Mouse (Mus musculus): ENCODE measurements around the gene Timm8a2. TPM values are rescaled to one million over a fixed set of nuclear protein-coding genes. Genes with fewer than 3 reads are reported as not detected.

The Timm8a2 gene
- polyA plus RNA-seq, 1 experiment from 2014 or later, result not detected

- Histone ChIP-seq H3K36me3 (ENCODE audit: control insufficient read depth, insufficient read depth, low read length) (no peaks in the 10 kb centered on the region), H3K4me3 (replicated peaks; ENCODE audit: low read length) (no peak overlapping the region), H3K9me3 (replicated peaks; ENCODE audit: control insufficient read depth, low read length) (no peaks in the 10 kb centered on the region), H3K27ac (ENCODE audit: low read length) (no peak overlapping the region), H3K9ac (ENCODE audit: low read length) (no peak overlapping the region), H3K4me2 (ENCODE audit: low read depth, low read length) (no peak overlapping the region), H3K4me1 (ENCODE audit: control insufficient read depth, insufficient read depth, low read length) (peaks cover 2% of the 10 kb centered on the region; the same call in 1 of the 2 replicates), H3K27me3 (ENCODE audit: control insufficient read depth, insufficient read depth, low read length) (no peaks in the 10 kb centered on the region)
- 68% methylated on average over 10 of the region's 10 CpGs for WGBS
- ATAC-seq (ENCODE audit: insufficient read depth, low FRiP score), result no peak
Measured at GRCm38 (mm10) chr14:122074360-122074759, 39.9 kb downstream of the Timm8a2 start.

GRCm38 (mm10) chr14:122075485-122076200 lies 41.2 kb downstream of the Timm8a2 start:
- Histone ChIP-seq H3K27ac (ENCODE audit: low read length) (no peak overlapping the region), H3K4me2 (ENCODE audit: low read depth, low read length) (no peak overlapping the region), H3K36me3 (ENCODE audit: control insufficient read depth, insufficient read depth, low read length) (no peaks in the 10 kb centered on the region), H3K4me1 (ENCODE audit: control insufficient read depth, insufficient read depth, low read length) (no peaks in the 10 kb centered on the region), H3K4me3 (replicated peaks; ENCODE audit: low read length) (no peak overlapping the region), H3K9ac (ENCODE audit: low read length) (no peak overlapping the region), H3K27me3 (ENCODE audit: control insufficient read depth, insufficient read depth, low read length) (no peaks in the 10 kb centered on the region), H3K9me3 (replicated peaks; ENCODE audit: control insufficient read depth, low read length) (no peaks in the 10 kb centered on the region)
- 78% methylated on average over 21 of the region's 21 CpGs for WGBS
- ATAC-seq (ENCODE audit: insufficient read depth, low FRiP score), result no peak

GRCm38 (mm10) chr14:122077017-122077416 lies 42.5 kb downstream of the Timm8a2 start:
- WGBS, result 78% methylated on average over 3 of the region's 3 CpGs
- Histone ChIP-seq H3K36me3 (ENCODE audit: control insufficient read depth, insufficient read depth, low read length) (no peaks in the 10 kb centered on the region), H3K9ac (ENCODE audit: low read length) (no peak overlapping the region), H3K4me1 (ENCODE audit: control insufficient read depth, insufficient read depth, low read length) (no peaks in the 10 kb centered on the region), H3K27ac (ENCODE audit: low read length) (no peak overlapping the region), H3K4me2 (ENCODE audit: low read depth, low read length) (no peak overlapping the region), H3K9me3 (replicated peaks; ENCODE audit: control insufficient read depth, low read length) (no peaks in the 10 kb centered on the region), H3K4me3 (replicated peaks; ENCODE audit: low read length) (no peak overlapping the region), H3K27me3 (ENCODE audit: control insufficient read depth, insufficient read depth, low read length) (no peaks in the 10 kb centered on the region)
- ATAC-seq (ENCODE audit: insufficient read depth, low FRiP score), result no peak

GRCm38 (mm10) chr14:122079428-122079827 lies 45.0 kb downstream of the Timm8a2 start:
- WGBS, result 52% methylated on average over 6 of the region's 6 CpGs
- no peak for ATAC-seq (ENCODE audit: insufficient read depth, low FRiP score)
- Histone ChIP-seq H3K27ac (ENCODE audit: low read length) (no peak overlapping the region), H3K9ac (ENCODE audit: low read length) (no peak overlapping the region), H3K27me3 (ENCODE audit: control insufficient read depth, insufficient read depth, low read length) (no peaks in the 10 kb centered on the region), H3K4me3 (replicated peaks; ENCODE audit: low read length) (no peak overlapping the region), H3K9me3 (replicated peaks; ENCODE audit: control insufficient read depth, low read length) (no peaks in the 10 kb centered on the region), H3K36me3 (ENCODE audit: control insufficient read depth, insufficient read depth, low read length) (no peaks in the 10 kb centered on the region), H3K4me1 (ENCODE audit: control insufficient read depth, insufficient read depth, low read length) (no peaks in the 10 kb centered on the region), H3K4me2 (ENCODE audit: low read depth, low read length) (no peak overlapping the region)

GRCm38 (mm10) chr14:122079921-122080320 lies 45.4 kb downstream of the Timm8a2 start:
- ATAC-seq (ENCODE audit: insufficient read depth, low FRiP score), result no peak
- Histone ChIP-seq H3K4me3 (replicated peaks; ENCODE audit: low read length) (no peak overlapping the region), H3K9ac (ENCODE audit: low read length) (no peak overlapping the region), H3K4me2 (ENCODE audit: low read depth, low read length) (no peak overlapping the region), H3K9me3 (replicated peaks; ENCODE audit: control insufficient read depth, low read length) (peaks cover 5% of the 10 kb centered on the region; the same call in 1 of the 2 replicates), H3K27ac (ENCODE audit: low read length) (no peak overlapping the region), H3K36me3 (ENCODE audit: control insufficient read depth, insufficient read depth, low read length) (no peaks in the 10 kb centered on the region), H3K27me3 (ENCODE audit: control insufficient read depth, insufficient read depth, low read length) (no peaks in the 10 kb centered on the region), H3K4me1 (ENCODE audit: control insufficient read depth, insufficient read depth, low read length) (no peaks in the 10 kb centered on the region)
- 84% methylated on average over 5 of the region's 5 CpGs for WGBS

- no peaks in the 10 kb centered on the region for H3K27me3 ChIP-seq (ENCODE audit: control insufficient read depth, insufficient read depth, low read length)
- 16% methylated on average over 3 of the region's 3 CpGs for WGBS
- no peak for ATAC-seq (ENCODE audit: insufficient read depth, low FRiP score)
- no peaks in the 10 kb centered on the region for H3K4me1 ChIP-seq (ENCODE audit: control insufficient read depth, insufficient read depth, low read length)
- peaks cover 5% of the 10 kb centered on the region; the same call in 1 of the 2 replicates for H3K9me3 ChIP-seq (replicated peaks; ENCODE audit: control insufficient read depth, low read length)
- no peak overlapping the region for H3K27ac ChIP-seq (ENCODE audit: low read length)
- H3K9ac ChIP-seq (ENCODE audit: low read length), result no peak overlapping the region
- H3K4me2 ChIP-seq (ENCODE audit: low read depth, low read length), result no peak overlapping the region
- no peak overlapping the region for H3K4me3 ChIP-seq (replicated peaks; ENCODE audit: low read length)
- H3K36me3 ChIP-seq (ENCODE audit: control insufficient read depth, insufficient read depth, low read length), result no peaks in the 10 kb centered on the region
Measured at GRCm38 (mm10) chr14:122081308-122081707, 46.8 kb downstream of the Timm8a2 start.

- 76% methylated on average over 7 of the region's 7 CpGs for WGBS
- ATAC-seq (ENCODE audit: insufficient read depth, low FRiP score), result no peak
- Histone ChIP-seq H3K27me3 (ENCODE audit: control insufficient read depth, insufficient read depth, low read length) (no peaks in the 10 kb centered on the region), H3K9me3 (replicated peaks; ENCODE audit: control insufficient read depth, low read length) (peaks cover 5% of the 10 kb centered on the region; the same call in 1 of the 2 replicates), H3K36me3 (ENCODE audit: control insufficient read depth, insufficient read depth, low read length) (no peaks in the 10 kb centered on the region), H3K4me3 (replicated peaks; ENCODE audit: low read length) (no peak overlapping the region), H3K4me2 (ENCODE audit: low read depth, low read length) (no peak overlapping the region), H3K4me1 (ENCODE audit: control insufficient read depth, insufficient read depth, low read length) (no peaks in the 10 kb centered on the region), H3K9ac (ENCODE audit: low read length) (no peak overlapping the region), H3K27ac (ENCODE audit: low read length) (no peak overlapping the region)
Measured at GRCm38 (mm10) chr14:122083499-122083898, 49.0 kb downstream of the Timm8a2 start.

GRCm38 (mm10) chr14:122087956-122088355 lies 53.5 kb downstream of the Timm8a2 start:
- ATAC-seq (ENCODE audit: insufficient read depth, low FRiP score), result no peak
- Histone ChIP-seq H3K27ac (ENCODE audit: low read length) (no peak overlapping the region), H3K4me2 (ENCODE audit: low read depth, low read length) (no peak overlapping the region), H3K9me3 (replicated peaks; ENCODE audit: control insufficient read depth, low read length) (peaks cover 5% of the 10 kb centered on the region; the same call in 1 of the 2 replicates), H3K4me3 (replicated peaks; ENCODE audit: low read length) (no peak overlapping the region), H3K4me1 (ENCODE audit: control insufficient read depth, insufficient read depth, low read length) (no peaks in the 10 kb centered on the region), H3K27me3 (ENCODE audit: control insufficient read depth, insufficient read depth, low read length) (no peaks in the 10 kb centered on the region), H3K9ac (ENCODE audit: low read length) (no peak overlapping the region), H3K36me3 (ENCODE audit: control insufficient read depth, insufficient read depth, low read length) (no peaks in the 10 kb centered on the region)
- WGBS, result 79% methylated on average over 5 of the region's 5 CpGs

All from stomach, embryonic 16.5 days (tissue).